Mouse (Mus musculus): Measurements from ENCODE around the gene Mad1l1.

Gene Mad1l1

DNA sequence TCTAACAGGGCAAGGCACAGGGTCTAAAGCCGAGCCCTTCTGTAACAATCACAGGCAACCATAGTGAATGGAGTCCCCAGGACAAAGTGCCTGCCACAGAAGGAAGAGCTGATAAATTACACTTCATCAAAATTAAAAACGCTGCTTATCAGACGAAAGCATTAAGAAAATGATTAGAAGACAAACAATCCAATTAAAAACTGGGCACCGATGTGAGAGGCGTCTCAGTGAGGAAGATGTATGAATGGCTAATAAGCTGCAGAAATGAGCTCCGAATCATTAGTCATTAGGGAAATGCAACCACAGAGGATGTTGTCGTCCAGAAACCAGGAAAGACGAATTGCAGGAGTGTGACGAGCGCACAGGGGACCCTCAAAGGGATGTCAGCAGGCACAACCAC lies 240.3 kb downstream of the Mad1l1 start:
- no peak for DNase-seq

DNA sequence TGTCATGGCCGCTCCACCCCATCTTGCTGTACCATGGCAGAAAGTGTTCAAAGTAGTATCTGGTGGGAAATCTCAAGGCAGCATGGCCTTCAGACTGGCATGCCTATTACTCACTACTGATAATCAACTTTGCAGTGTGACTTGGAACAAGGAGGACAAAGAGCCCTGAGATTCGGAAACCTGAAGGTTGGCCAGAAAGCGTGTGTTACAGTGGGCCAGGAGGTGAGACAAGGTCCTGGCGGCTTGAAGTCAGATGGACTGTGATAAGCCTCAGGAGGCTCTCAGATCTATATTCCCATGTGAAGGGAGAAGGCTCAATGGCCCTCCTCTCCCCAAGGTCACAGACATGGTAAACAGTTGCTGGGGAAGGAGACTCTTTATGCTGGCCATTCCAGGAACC lies 241.8 kb downstream of the Mad1l1 start:
- DNase-seq = no peak

DNA sequence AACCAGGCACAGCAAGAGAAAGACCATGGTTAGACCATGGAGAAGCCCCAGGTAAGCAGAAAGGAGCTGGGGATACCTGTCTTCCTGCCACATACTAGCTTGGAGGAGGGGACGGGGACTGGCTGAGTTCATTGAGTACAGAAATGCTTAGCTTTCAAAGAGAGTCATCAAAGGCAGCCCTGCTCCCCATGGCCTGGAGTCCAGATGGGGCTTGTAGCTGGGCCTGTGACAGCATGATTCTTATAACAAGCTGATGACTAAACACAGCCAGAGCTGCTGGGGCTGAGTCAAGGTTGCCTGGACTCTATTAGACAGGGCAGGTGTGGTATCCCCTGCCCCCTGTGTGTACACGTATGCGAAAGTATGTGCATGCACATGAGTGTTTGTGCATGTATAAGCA lies 242.9 kb downstream of the Mad1l1 start:
- DNase-seq = no peak

DNA sequence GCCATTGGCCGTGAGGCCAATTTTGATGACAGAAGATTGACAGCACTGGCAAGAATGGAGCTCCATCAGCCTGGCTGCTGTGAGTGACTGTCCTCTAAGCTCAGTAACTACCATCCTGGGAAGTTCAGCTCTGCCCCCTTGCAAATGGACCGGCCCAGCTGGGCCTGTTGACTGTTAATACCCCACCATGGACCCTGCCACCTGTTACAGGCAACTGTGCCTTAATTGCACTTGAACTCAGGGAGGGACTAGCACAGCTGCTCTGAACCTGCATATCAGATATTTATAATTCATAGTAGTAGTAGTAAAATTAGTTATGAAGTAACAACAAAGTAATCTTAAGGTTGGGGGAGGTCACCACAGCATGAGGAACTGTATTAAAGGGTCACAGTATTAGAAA lies 244.9 kb downstream of the Mad1l1 start:
- no peak for DNase-seq

DNA sequence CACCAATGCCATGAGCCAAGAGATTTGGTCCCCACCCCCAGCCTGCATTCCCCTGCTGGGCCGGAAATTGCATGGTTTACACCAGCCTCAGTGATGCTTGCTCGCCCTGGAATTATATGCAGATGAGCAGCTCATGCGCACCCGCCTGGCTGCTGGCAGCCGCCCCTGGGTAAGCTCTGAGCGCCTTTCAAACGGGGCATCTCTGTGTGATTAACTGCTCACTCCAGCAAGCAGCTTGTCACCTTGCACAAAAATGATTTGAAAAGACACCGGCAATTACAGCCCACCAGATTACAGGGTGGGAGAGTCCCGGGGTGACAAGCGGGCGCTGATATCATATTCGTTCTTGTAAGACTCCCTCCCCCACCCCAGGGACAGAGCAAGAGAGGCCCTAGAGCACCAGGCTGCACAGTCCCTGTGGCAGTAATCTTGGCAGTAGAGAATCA lies 247.7 kb downstream of the Mad1l1 start:
- DNase-seq = no peak

DNA sequence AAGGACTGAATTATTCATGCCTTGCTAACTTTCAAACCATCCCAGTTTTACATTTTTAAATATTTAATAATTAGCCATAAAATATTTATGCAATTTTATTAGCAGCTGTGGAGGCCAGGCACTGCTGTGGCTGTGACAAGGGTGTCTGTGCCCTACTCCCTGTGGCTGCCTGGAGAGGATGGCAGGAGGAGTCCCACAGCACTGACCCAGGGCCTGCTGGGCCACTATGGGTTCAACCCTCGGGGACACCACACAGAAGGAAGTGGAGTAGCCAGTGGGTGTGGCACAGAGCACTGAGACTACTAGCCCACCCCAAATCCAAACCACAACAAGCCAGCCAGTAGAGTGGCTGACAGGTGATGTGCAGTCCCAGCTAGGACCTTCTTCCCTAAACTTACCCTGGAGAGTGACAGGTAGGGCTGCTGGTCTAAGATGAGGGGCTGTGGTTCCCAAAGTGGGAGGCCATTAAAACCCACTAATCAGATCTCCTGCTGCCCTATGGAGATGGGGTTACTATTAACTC lies 248.1 kb downstream of the Mad1l1 start:
- DNase-seq = no peak

DNA sequence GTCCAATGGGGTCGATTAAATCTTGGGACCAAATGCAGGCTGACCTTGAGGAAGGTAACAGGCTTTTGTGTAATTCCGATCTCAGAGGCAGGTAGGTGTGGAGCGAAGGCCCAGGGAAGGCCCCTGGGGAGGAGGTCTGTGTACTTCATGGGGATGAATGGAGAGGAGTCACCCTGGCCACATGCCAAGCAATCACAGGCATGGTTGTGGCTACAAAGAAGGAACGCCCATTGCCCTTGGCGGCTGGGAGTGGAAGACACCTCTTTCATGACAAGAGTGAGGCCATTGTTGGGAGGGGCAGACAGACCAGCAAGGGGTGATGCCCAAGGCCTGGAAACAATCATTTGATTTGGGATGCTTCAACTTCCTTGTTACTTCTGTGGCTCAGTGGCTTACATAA lies 252.8 kb downstream of the Mad1l1 start:
- DNase-seq = no peak

DNA sequence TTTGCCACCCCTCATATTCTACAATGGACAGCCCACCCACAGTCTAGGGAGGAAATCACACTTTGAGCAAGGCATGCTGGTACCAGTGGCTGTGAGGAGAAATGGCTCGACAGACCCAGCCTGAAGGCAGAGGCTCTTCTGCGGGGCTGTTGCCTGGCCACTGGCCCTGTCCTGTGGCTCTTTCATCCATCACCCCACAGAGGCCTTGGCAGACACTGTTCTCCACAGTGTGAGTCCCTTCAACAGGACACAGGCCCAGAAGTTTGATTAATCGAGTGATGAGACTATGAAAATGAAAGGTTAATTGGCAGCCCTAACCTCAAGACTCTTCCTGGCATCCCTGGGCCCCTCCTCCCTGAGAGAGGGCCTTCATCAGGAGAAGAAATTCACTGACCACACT lies 253.3 kb downstream of the Mad1l1 start:
- DNase-seq = no peak

DNA sequence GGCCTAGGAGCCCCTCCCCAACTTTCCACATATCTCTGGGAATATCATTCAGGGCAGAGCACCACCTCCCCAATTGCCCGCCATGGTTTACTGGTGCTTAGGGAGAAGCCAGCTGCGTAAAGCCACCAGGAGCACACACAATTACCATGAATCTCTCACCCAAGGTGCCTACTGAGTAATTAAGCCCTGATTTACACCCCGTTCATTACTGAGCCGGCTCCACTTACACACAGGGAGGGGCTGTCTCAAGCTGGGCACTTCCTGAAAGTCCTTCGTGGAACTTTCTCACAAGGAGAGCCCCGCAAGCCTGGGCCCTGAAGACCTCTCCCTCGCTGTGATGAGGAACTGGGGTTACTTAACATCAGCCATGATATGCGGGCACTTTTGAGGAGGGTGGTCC lies 254.6 kb downstream of the Mad1l1 start:
- no peak for DNase-seq

DNA sequence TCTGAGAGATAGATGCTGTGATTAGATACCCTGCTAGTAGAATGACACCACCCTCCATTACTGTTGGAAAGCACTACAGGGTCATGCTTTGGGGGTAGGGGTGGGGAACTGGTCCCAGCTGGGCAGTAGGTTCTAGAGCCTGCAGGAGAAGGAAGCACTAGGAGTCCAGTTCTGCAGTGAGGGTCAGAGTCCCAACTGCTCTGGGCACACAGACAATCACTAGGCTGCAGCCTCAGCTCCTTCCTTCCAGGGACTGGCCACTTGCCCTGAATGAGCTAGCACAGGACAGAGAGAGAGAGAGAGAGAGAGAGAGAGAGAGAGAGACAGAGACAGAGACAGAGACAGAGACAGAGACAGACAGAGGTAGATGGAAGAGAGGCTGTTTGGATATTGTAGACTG lies 255.1 kb downstream of the Mad1l1 start:
- DNase-seq = no peak

DNA sequence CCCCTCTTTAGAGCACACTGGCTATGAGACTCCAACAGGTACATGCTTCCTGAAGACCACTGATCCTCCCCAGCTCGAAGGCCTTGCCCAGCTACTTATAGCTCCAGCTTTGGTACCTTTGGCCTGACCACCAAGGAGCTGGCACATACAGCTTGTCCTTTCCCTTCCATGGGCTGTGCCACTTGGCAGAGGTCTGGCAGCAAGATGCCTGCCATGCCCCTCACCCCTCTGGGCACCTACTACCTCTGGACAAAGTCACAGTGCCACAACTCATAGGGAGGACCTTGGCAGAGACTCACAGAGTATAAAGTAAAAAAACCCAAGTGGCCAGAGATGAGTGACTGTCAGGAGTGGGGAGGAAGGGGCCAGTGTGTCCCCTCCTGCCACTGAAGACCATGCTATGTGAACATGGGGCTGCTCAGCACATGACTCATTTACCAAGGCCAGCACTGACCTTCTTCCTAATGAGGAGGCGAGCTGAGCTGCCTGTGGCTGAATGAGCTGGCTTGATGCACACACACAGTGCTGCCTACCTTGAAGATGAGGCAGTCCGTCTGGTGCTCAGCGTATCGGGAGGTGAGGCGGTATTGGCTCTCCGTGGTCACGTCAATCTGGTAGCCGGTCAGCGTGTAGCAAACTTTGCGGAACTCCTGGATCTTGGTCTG lies 255.9 kb downstream of the Mad1l1 start:
- no peak for DNase-seq

DNA sequence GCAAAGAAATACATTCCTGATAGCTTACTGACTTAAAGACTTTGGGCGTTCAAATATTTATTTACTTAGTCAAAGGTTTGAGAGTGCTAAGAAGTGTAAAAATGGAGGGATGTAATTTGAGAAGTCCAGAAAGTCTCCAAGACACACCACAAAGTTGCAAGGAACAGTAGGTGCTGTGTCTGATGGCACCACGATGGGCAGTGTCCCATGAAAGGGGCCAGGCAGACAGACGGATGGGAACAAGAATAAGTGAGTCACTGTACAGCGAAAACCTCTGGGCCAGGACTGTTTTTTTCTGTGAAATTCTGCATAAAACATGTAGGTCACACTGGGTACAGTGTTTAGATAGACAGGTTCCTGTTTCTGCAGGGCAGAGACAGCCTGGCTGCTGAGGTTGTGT lies 256.8 kb downstream of the Mad1l1 start:
- DNase-seq = no peak

DNA sequence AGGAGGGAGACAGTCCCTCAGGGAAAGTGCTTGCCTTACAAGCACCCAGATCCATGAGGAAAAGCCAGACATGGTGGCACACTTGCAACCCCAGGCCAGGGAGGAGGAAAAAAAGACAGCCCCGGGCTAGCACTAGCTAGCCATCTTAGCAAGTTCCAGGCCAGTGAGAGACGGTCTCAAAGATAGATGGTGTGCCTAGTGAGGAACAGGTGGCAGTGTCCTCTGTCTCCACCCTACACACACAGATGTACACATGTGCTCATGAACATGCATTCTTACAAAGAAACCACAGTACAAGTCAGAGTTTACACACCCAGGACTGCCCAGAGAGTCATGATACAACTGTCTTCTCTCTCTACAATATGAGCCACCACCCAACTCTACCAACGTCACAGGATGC lies 258.5 kb downstream of the Mad1l1 start:
- DNase-seq = no peak

DNA sequence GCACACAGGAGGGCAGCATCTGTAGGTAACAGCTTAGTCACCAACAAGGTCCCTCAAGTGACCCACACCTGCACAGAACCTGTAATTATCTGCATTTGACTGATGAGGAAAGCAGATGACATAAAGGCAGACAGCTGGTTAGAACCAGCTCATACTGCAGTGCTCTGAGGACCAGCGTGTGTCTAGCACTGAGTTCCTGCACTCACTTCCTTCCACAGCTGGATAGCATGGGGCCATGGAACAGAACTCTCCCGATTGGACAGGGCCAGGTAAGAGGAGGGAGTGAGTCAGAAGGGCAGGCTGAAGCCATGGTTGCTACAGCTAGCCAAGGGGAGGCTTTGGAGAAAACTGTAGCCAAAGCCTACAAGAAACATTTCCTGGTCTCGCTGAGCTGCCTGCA lies 259.0 kb downstream of the Mad1l1 start:
- DNase-seq = no peak

DNA sequence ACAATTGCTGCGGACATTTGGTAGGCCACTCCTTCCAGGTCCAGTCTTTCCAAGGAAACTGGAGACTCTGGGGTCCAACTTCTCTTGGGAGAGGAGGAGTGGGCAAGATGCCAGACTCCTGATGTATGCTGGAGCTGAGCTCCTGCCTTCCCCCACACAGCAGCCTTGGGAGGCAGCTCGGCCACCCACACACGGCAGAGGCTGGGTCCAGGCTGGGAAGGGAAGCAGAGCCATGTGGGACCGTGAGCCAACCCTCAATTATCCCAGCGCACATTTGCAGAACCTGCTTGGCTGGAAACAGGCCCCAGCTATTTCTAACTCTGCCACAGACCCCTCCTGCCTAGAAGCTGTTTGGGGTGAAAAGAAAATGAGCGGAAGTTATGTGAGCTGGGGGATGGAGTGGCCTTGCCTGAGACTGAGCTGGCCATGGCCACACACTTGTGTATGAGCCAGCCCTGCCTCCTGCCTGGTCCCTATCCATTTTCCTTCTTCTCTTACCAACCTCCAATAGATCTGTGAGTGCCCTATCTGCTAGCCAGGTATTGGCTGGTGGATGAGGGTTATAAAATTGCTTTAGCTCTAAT lies 260.0 kb downstream of the Mad1l1 start:
- DNase-seq = no peak

DNA sequence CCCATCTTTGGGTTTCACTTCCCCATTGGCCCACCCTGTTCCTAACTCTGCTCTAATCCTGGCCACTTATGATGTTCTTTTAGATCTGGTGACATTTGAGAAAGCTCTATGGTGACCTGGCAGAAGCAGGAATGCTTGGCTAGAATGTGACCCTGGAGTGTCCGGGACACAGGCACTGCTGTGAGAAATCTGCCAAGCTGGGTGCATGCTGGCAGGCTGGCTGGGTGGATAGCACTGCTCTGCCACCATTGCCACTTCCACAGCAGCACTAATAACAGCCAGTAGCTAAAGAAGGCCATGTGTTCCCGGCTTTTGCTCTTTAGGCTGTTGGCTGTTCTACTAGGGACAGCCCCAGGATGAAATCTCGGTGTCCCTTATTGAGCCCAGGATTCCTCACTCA lies 265.1 kb downstream of the Mad1l1 start:
- no peak for DNase-seq

DNA sequence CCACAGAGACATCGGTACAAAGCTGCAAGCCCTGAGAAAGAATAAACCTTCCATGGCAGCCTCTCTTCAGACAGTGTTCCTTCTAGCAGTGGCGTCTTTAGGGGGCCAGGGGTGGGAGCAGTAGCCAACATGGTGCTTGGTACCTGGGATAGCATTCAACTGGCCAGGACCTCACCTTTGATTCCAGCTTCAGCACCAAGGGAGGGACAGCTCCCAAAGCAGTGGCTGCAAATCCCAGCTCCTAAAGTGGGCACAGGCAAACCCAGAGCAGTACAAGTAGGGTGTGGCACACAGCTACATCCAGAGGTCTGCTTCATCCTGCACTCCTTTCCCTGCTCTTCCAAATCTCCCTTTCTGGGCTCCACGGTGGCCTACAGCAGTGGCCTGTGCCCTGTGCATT lies 265.9 kb downstream of the Mad1l1 start:
- DNase-seq = no peak

DNA sequence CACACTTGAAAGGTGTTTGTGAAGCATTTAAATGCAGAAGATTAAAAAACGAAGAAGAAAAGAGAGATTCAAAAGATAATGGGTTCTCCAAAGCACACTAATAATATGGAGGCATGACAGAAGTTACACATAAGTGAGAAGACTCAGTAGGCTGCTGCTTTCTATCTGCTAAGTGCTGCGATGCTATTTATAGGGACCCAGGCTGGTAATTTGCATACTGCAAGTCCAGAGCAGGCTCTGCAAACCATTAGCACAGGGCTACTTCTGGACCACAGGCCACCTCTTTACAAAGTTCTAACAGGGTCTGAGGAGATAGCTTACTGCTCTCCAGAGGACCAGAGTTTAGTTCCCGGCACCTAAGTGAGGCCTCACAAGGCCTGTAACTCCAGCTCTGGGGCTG lies 267.7 kb downstream of the Mad1l1 start:
- no peak for DNase-seq

DNA sequence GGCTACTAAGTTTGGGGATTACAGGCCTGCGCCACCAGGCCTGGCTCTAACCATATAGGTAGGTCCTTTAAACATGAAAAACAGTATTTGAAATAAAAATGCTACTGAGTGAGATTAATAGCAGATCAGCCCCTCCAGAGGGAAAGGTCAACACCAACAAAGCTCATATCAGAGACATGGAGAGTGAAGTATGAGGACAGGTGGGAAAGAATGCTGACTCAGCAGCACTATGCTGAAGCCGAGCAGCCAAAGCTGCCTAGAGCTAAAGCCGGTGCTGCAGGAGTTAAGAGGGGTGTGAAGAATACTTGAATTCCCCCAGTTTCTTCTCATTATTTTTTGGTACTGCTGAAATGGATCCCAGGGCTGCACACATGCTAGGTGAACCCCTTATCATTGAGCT lies 268.9 kb downstream of the Mad1l1 start:
- DNase-seq = no peak

DNA sequence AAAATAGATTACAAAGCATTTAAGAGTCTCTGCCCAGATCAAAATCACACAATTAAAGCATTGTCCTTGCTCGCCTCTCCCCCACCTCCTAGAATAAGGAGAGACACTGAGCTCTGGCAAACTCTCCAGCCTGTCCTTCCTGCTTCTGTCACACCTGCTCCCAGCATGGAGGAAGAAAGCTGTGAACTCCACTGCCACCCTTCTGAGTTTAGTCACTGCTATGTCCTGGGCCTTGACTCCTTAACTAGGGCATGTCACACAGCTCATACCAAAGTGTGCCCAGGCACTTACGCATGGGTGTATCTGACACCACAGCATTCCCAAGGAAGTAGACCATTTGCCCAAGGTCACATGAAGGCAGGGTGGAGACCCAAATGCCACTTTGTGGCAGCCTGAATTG lies 275.9 kb downstream of the Mad1l1 start:
- no peak for DNase-seq

DNA sequence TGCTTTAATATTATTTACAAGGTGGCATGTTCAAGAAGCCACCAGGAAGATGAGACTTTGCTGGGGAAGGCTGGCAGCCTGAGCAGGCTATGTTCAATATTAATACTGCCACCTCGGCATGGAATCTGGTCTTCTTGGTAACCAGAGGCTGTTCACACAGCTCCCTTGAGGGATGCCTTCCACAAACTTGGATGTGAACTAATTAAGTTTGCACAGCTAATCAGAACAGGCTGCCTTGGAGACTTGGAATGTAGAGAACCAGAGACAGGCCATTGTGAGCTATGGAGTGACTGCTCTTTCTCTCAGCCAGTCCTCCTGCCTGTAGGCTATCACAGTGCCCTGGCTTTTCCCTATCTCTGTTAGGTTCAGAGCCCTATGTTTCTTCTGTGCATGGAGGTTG lies 278.4 kb downstream of the Mad1l1 start:
- no peak for DNase-seq

DNA sequence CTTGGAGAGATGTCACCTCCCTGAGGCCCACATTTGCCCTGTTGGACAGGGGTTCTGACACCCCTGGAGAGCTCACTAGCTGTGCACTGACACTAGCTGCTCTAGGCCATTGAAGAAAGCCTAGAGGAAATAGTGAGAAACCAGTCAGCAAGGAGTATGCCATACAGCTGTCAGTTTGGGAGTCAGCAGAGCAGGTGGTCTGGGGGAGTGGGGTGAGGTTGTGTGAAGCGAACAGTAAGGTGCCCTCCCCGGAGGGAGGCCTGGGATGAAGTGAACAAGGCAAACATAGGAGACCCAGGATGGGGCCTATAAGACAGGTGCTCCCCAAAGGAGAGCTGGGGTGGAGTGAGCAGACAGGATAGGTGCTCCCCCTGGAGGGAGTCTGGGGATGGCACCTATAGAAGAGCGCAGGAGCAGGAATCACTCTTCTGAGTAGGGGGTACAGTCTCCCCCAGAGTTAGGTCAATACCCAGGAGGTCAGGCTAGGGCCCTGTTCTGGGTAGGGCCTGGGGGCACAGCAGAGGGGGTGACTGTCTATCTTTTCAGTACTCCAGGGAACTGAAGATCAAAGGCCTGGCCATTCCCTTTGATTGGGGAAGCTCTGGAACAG lies 279.2 kb downstream of the Mad1l1 start:
- no peak for DNase-seq

DNA sequence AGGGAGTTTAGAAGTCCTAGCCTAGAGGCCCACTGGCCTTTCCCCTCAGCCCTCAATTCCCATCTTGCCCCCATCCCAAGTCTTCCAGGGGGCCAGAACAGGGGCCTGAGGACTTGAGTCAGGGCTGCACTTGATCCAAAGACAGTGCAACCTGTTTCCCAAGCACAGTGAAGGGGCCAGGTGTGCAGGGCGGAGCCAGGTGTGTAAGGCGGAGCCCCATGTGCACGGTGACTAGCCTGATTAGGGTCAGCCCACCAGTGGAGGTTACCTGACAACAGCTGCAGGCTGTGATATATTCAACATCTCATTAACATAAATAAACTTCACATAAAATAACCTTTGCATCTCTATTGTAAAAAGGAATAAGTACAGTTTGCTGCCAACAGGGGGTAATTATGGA lies 280.3 kb downstream of the Mad1l1 start:
- DNase-seq = no peak

DNA sequence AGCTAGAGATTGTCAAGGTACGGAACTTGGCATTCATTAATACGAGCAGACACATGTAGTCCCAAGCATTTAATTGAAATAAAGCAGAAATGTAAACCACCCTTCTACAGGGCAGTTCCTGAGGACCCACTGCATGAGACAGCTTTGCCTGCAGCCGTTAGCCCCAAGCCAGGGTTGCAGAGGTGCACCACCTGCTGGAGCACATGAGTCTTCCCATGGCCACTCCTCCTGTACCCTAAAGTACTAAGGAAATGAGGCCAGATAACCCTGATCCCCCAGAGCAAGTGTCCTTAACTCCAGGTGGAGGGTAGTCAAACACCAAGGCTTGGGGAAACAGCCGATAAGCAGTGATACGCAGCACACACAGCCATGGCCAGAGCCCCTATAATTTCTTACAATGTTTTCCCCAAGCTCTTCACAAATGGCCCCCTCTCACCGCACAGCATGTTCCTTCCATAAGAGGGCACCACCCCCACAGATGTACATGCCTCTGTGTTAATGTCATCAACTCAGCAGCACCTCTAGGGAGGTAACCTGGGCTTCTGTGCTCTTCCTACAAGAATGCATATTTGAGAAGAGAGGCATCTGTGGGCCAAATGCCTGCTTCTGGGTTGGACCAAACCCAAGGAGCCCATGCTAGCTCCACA lies 283.6 kb downstream of the Mad1l1 start:
- DNase-seq = no peak

Measured in cerebellum, adult 8-10 months (tissue).